Mouse (Mus musculus): ENCODE measurements around the gene Gpd2.

DNA sequence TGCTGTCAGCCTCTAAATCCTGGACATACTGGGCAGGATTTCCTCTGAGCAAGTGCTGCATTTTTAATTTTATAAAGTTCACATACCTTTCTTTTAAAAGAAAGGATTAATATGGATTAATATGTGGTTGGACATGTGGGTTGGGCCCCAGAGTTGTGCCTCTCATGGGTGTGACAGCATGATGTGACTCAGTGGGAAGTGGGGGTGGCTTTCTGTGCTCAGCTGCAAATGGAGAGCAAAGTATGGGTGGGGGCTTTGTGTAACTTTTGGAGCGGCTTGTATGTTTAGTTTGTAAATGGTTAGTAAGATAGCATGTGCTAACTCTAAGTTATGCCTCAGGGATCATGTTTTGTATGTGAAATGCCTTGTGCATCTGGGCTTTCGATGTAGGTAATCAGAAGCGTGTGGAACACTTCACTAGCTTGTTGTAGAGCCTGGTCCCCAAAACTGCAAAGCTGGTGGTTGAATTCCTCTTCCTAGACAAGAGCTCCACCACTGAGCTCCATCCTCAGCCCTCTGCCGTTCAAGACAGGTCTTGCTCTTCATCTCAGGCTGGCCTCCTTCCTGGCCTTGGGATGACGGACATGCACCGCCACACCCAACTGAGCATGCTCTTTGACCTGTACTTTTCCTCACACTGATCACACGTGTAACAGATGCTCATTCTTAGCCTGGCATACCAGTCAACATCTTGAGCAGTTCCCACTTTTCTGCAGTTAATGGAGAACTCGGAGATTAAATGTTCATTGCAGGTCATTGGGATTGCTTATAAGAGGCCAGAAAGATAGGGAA, 24.0 kb downstream of the Gpd2 start:
- TF ChIP-seq POLR2A (IDR thresholded peaks at IDR 0.05; ENCODE audit: control insufficient read depth, low read depth, low read length) (no peak), CTCF (IDR thresholded peaks at IDR 0.05; ENCODE audit: control insufficient read depth, insufficient read depth, insufficient replicate concordance, low read depth, low read length) (no peak)
